Mouse (Mus musculus) liver, adult 2 months (tissue): ENCODE measurements around the gene Galnt15. TPM values are rescaled to one million over a fixed set of nuclear protein-coding genes. Genes with fewer than 3 reads are reported as not detected.

Experiments used
- DNase-seq: peaks from one replicate; pipeline ENCODE4 v3.0.0-alpha.2; 2011; ENCODE audit warnings: low read depth, low spot score; ENCODE audit errors: extremely low read depth
- H3K27ac ChIP-seq: fragments of 200-500 bp; replicated peaks from 2 replicates; pipeline ENCODE4 v1.5.1; 2012; ENCODE audit warnings: low read depth, mild to moderate bottlenecking, control low read depth, inconsistent platforms, low read length; ENCODE audit not compliant: insufficient read depth
- H3K27me3 ChIP-seq: fragments of 200-500 bp; 2 replicates; pipeline ENCODE4 v1.6.1; 2012; ENCODE audit warnings: mild to moderate bottlenecking, moderate library complexity, low read length, inconsistent platforms; ENCODE audit not compliant: control insufficient read depth, insufficient read depth
- H3K36me3 ChIP-seq: fragments of 200-500 bp; 2 replicates; pipeline ENCODE4 v1.6.1; 2012; ENCODE audit warnings: low read length, inconsistent platforms; ENCODE audit not compliant: control insufficient read depth, insufficient read depth
- H3K4me1 ChIP-seq: fragments of 200-500 bp; 2 replicates; pipeline ENCODE4 v1.6.1; 2011; ENCODE audit warnings: low read length; ENCODE audit not compliant: control insufficient read depth, insufficient read depth
- H3K4me3 ChIP-seq: fragments of 200-500 bp; 2 replicates; pipeline ENCODE4 v1.5.1; 2011; ENCODE audit warnings: low read depth, mild to moderate bottlenecking, control low read depth, low read length, moderate library complexity; ENCODE audit not compliant: insufficient read depth
- H3K79me2 ChIP-seq: fragments of 200-500 bp; 2 replicates; pipeline ENCODE4 v1.6.1; 2012; ENCODE audit warnings: inconsistent platforms, mild to moderate bottlenecking, low read length, moderate library complexity; ENCODE audit not compliant: control insufficient read depth, insufficient read depth
- H3K9ac ChIP-seq: fragments of 200-500 bp; 2 replicates; pipeline ENCODE4 v1.6.1; 2012; ENCODE audit warnings: low read depth, mild to moderate bottlenecking, control low read depth, inconsistent platforms, low read length
- CTCF ChIP-seq: fragments of 200-500 bp; IDR thresholded peaks from 2 replicates; pipeline ENCODE4 v1.5.1; 2011; ENCODE audit warnings: low read depth, low read length, control low read depth
- POLR2A ChIP-seq: fragments of 200-500 bp; IDR thresholded peaks from 2 replicates; pipeline ENCODE4 v1.6.1; 2011; ENCODE audit warnings: low read length, control low read depth; ENCODE audit not compliant: insufficient read depth; ENCODE audit errors: extremely low read depth
- WGBS: fragments of 180-500 bp; shearing (Covaris S2); methylation state at CpG from one replicate; pipeline ENCODE4 v1.1.7; 2018; 5-methylcytosine and 5-hydroxymethylcytosine counted together
- polyA plus RNA-seq: library from polyadenylated mRNA; depleted of rRNA; stranded (reverse); fragments of >200 nt; gene quantifications from 2 replicates; pipeline ENCODE4 v1.2.3, GENCODE M21; 2012
- total RNA-seq: library from RNA; depleted of rRNA; stranded (reverse); fragments of >200 nt; gene quantifications from 2 replicates; pipeline ENCODE4 v1.2.3, GENCODE M21; 2014

Galnt15 gene
- total and polyA plus RNA-seq, 2 experiments: 0.62 to 0.92 TPM

- TF ChIP-seq POLR2A (no peak), CTCF (no peak)
- no peaks in the 10 kb centered on the region for H3K4me1 ChIP-seq
- no peaks in the 10 kb centered on the region for H3K36me3 ChIP-seq
- H3K79me2 ChIP-seq: no peaks in the 10 kb centered on the region
- H3K27me3 ChIP-seq: no peaks in the 10 kb centered on the region
- no peak overlapping the region for H3K27ac ChIP-seq
- no peak overlapping the region for H3K4me3 ChIP-seq
- DNase-seq: no peak
- WGBS: 87% methylated on average over 7 of the region's 7 CpGs
- H3K9ac ChIP-seq: no peak overlapping the region
Measured at GRCm38 (mm10) chr14:32027218-32027617, 1.6 kb upstream of the Galnt15 start.

GRCm38 (mm10) chr14:32029411-32029992 is 713 bp downstream of the Galnt15 start:
- Histone ChIP-seq H3K27me3 (no peaks in the 10 kb centered on the region), H3K36me3 (no peaks in the 10 kb centered on the region), H3K79me2 (no peaks in the 10 kb centered on the region), H3K27ac (no peak overlapping the region), H3K4me3 (peak overlapping the region; percentile 25), H3K9ac (peak overlapping the region; percentile 22; the same call in 1 of the 2 replicates), H3K4me1 (no peaks in the 10 kb centered on the region)
- no peak for DNase-seq
- TF ChIP-seq CTCF: no peak
- TF ChIP-seq POLR2A: no peak
- WGBS: 74% methylated on average over 14 of the region's 14 CpGs

- DNase-seq: no peak
- Histone ChIP-seq H3K27me3 (no peaks in the 10 kb centered on the region), H3K4me1 (no peaks in the 10 kb centered on the region), H3K9ac (no peak overlapping the region), H3K79me2 (no peaks in the 10 kb centered on the region), H3K4me3 (0 out of 2 replicates have a peak overlapping the region, but pooled peaks have one; percentile 25), H3K36me3 (no peaks in the 10 kb centered on the region), H3K27ac (no peak overlapping the region)
- TF ChIP-seq POLR2A: no peak
- TF ChIP-seq CTCF: no peak
- WGBS: 76% methylated on average over 5 of the region's 5 CpGs
Measured at GRCm38 (mm10) chr14:32030073-32030472, 1.3 kb downstream of the Galnt15 start.

GRCm38 (mm10) chr14:32032522-32032921 is 3.7 kb downstream of the Galnt15 start:
- peak; percentile 82 for TF ChIP-seq CTCF
- no peak for TF ChIP-seq POLR2A
- WGBS: 7% methylated on average over 4 of the region's 4 CpGs
- no peaks in the 10 kb centered on the region for H3K79me2 ChIP-seq
- no peaks in the 10 kb centered on the region for H3K4me1 ChIP-seq
- H3K9ac ChIP-seq: no peak overlapping the region
- H3K27ac ChIP-seq: no peak overlapping the region
- H3K36me3 ChIP-seq: no peaks in the 10 kb centered on the region
- DNase-seq: peak; percentile 45
- H3K4me3 ChIP-seq: no peak overlapping the region
- no peaks in the 10 kb centered on the region for H3K27me3 ChIP-seq

GRCm38 (mm10) chr14:32036482-32036881 is 7.7 kb downstream of the Galnt15 start:
- H3K27me3 ChIP-seq: no peaks in the 10 kb centered on the region
- no peak for DNase-seq
- no peak for TF ChIP-seq POLR2A
- TF ChIP-seq CTCF: no peak
- H3K36me3 ChIP-seq: no peaks in the 10 kb centered on the region
- no peaks in the 10 kb centered on the region for H3K4me1 ChIP-seq
- H3K27ac ChIP-seq: no peak overlapping the region
- WGBS: 76% methylated on average over 5 of the region's 5 CpGs
- H3K4me3 ChIP-seq: no peak overlapping the region
- no peaks in the 10 kb centered on the region for H3K79me2 ChIP-seq
- H3K9ac ChIP-seq: no peak overlapping the region

DNA sequence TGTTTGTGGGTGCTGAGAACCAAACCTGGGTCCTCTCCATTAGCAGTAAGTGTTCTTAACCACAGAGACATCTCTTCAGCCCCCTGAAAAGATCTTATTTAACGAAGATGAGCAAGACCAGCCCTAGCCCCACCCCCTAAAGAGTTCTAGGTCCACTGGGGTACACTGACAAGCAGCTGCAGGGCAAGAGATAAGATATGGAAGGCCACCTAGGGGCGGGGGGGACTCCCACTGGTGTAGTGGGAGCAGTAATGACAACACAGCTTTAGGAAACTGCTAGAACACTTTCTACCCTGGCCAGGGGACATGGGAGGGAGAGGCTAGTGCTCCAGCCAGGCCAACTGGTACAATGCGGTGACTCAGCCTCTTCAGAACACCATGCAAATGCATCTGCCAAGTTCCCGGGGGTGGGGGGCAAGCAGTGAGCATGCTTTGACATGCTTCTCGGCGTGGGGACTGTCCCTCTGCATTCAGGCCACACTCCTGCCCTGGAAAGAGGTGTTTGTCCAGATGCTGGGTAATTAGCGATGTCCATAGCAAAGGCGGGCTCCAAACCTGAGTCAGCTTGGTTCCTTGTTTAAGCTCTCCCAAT is 9.0 kb downstream of the Galnt15 start:
- no peaks in the 10 kb centered on the region for H3K36me3 ChIP-seq
- no peak overlapping the region for H3K9ac ChIP-seq
- H3K79me2 ChIP-seq: no peaks in the 10 kb centered on the region
- no peak overlapping the region for H3K27ac ChIP-seq
- H3K4me3 ChIP-seq: no peak overlapping the region
- WGBS: 89% methylated on average over 8 of the region's 8 CpGs
- no peaks in the 10 kb centered on the region for H3K27me3 ChIP-seq
- DNase-seq: no peak
- TF ChIP-seq CTCF (no peak), POLR2A (no peak)
- no peaks in the 10 kb centered on the region for H3K4me1 ChIP-seq
